Mouse (Mus musculus): ENCODE measurements at regions not wholly inside any gene's neighbourhood (a gene's known extent, or its start where the extent isn't known, plus 50 kb on each side); places are given as distances from the start of the nearest gene placed in this dataset.
A peak's percentile ranks its signal among the peaks of the same experiment; 100 is the strongest.

DNA sequence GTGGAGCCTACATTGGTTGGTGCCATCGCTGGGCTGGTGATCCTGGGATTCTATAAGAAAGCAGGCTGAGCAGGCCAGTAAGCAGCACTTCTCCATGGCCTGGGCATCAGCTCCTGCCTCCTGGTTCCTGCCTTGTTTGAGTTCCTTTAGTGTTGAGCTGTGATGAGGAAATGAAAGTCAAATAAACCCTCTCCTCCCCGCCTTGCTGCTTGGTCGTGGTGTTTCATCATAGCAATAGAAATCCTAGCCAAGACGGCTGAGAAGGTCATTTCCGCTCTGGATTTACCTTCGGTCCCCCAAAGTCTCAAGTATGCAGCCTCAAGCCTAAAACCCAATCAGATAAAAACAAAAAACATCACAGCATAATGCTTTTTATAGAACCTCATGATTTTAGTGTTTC lies 240.6 kb upstream of the 1700056E22Rik start:
- no peak overlapping the region for H3K9ac ChIP-seq (ENCODE audit: low read depth, poor library complexity, severe bottlenecking)
- no peaks in the 10 kb centered on the region for H3K9me3 ChIP-seq (replicated peaks; ENCODE audit: control insufficient read depth, insufficient read depth, low read length, poor library complexity, severe bottlenecking)
- H3K27ac ChIP-seq (ENCODE audit: insufficient read depth, low read length): no peak overlapping the region
- no peak overlapping the region for H3K4me3 ChIP-seq (ENCODE audit: low read depth, low read length)
- H3K27me3 ChIP-seq (ENCODE audit: control insufficient read depth, insufficient read depth, low read length, poor library complexity, severe bottlenecking): peaks cover 2% of the 10 kb centered on the region; the same call in 1 of the 2 replicates
- H3K4me1 ChIP-seq (ENCODE audit: control insufficient read depth, insufficient read depth, low read length): no peaks in the 10 kb centered on the region
- no peak for TF ChIP-seq POLR2A (IDR thresholded peaks at IDR 0.05; ENCODE audit: insufficient read depth, low read length)
- TF ChIP-seq CTCF (IDR thresholded peaks at IDR 0.05; ENCODE audit: low read depth, low read length): no peak
- no peak for TF ChIP-seq EP300 (IDR thresholded peaks at IDR 0.05; ENCODE audit: insufficient read depth, low read depth, low read length)
- no peaks in the 10 kb centered on the region for H3K36me3 ChIP-seq (ENCODE audit: control insufficient read depth, insufficient read depth, low read length, poor library complexity, severe bottlenecking)

- TF ChIP-seq EP300 (IDR thresholded peaks at IDR 0.05; ENCODE audit: insufficient read depth, low read depth, low read length) (no peak), POLR2A (IDR thresholded peaks at IDR 0.05; ENCODE audit: insufficient read depth, low read length) (no peak), CTCF (IDR thresholded peaks at IDR 0.05; ENCODE audit: low read depth, low read length) (no peak)
- Histone ChIP-seq H3K4me1 (ENCODE audit: control insufficient read depth, insufficient read depth, low read length) (no peaks in the 10 kb centered on the region), H3K27ac (ENCODE audit: insufficient read depth, low read length) (no peak overlapping the region), H3K27me3 (ENCODE audit: control insufficient read depth, insufficient read depth, low read length, poor library complexity, severe bottlenecking) (peaks cover 2% of the 10 kb centered on the region; the same call in 1 of the 2 replicates), H3K4me3 (ENCODE audit: low read depth, low read length) (no peak overlapping the region), H3K36me3 (ENCODE audit: control insufficient read depth, insufficient read depth, low read length, poor library complexity, severe bottlenecking) (no peaks in the 10 kb centered on the region), H3K9me3 (replicated peaks; ENCODE audit: control insufficient read depth, insufficient read depth, low read length, poor library complexity, severe bottlenecking) (no peaks in the 10 kb centered on the region), H3K9ac (ENCODE audit: low read depth, poor library complexity, severe bottlenecking) (no peak overlapping the region)
Measured at GRCm38 (mm10) chr1:184273722-184274121, 239.6 kb upstream of the 1700056E22Rik start.

GRCm38 (mm10) chr1:184271254-184271653 lies 237.2 kb upstream of the 1700056E22Rik start:
- H3K9ac ChIP-seq (ENCODE audit: low read depth, poor library complexity, severe bottlenecking): no peak overlapping the region

DNA sequence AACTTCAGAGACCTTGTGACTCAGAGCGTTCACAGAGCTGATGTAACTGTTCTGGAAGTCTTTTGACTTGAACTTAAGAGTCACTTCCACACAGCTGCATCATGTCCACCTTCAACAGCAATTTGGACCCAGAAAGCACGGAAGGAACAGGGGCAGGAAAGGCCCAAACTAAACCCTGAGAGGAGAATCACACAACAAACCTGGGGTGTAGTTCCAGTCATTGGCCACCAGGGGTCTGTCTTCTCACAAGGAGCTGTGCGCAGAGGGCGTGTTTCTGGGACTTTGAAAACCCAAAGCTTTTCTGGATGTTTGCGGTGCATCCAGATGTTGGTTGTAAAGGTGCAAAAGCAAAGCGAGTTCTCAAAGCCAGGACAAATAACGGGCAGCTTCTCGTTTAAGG lies 231.9 kb upstream of the 1700056E22Rik start:
- no peak overlapping the region for H3K27ac ChIP-seq (ENCODE audit: insufficient read depth, low read length)
- H3K9ac ChIP-seq (ENCODE audit: low read depth, poor library complexity, severe bottlenecking): no peak overlapping the region
- H3K27me3 ChIP-seq (ENCODE audit: control insufficient read depth, insufficient read depth, low read length, poor library complexity, severe bottlenecking): no peaks in the 10 kb centered on the region; the same call in 1 of the 2 replicates
- peak; percentile 77 for TF ChIP-seq CTCF (IDR thresholded peaks at IDR 0.05; ENCODE audit: low read depth, low read length)
- TF ChIP-seq POLR2A (IDR thresholded peaks at IDR 0.05; ENCODE audit: insufficient read depth, low read length): no peak
- no peaks in the 10 kb centered on the region for H3K36me3 ChIP-seq (ENCODE audit: control insufficient read depth, insufficient read depth, low read length, poor library complexity, severe bottlenecking)
- H3K9me3 ChIP-seq (replicated peaks; ENCODE audit: control insufficient read depth, insufficient read depth, low read length, poor library complexity, severe bottlenecking): no peaks in the 10 kb centered on the region
- no peak overlapping the region for H3K4me3 ChIP-seq (ENCODE audit: low read depth, low read length)
- no peaks in the 10 kb centered on the region for H3K4me1 ChIP-seq (ENCODE audit: control insufficient read depth, insufficient read depth, low read length)

More at GRCm38 (mm10) chr1:184271254-184271653, 237.2 kb upstream of the 1700056E22Rik start:
- Histone ChIP-seq H3K4me3 (ENCODE audit: low read depth, low read length) (no peak overlapping the region), H3K27me3 (ENCODE audit: control insufficient read depth, insufficient read depth, low read length, poor library complexity, severe bottlenecking) (peaks cover 2% of the 10 kb centered on the region), H3K4me1 (ENCODE audit: control insufficient read depth, insufficient read depth, low read length) (no peaks in the 10 kb centered on the region), H3K36me3 (ENCODE audit: control insufficient read depth, insufficient read depth, low read length, poor library complexity, severe bottlenecking) (no peaks in the 10 kb centered on the region), H3K27ac (ENCODE audit: insufficient read depth, low read length) (no peak overlapping the region), H3K9me3 (replicated peaks; ENCODE audit: control insufficient read depth, insufficient read depth, low read length, poor library complexity, severe bottlenecking) (no peaks in the 10 kb centered on the region)
- no peak for TF ChIP-seq EP300 (IDR thresholded peaks at IDR 0.05; ENCODE audit: insufficient read depth, low read depth, low read length)

GRCm38 (mm10) chr1:184262975-184263374 lies 228.9 kb upstream of the 1700056E22Rik start:
- no peak overlapping the region for H3K9ac ChIP-seq (ENCODE audit: low read depth, poor library complexity, severe bottlenecking)
- no peaks in the 10 kb centered on the region for H3K9me3 ChIP-seq (replicated peaks; ENCODE audit: control insufficient read depth, insufficient read depth, low read length, poor library complexity, severe bottlenecking)
- peak; percentile 56 for TF ChIP-seq CTCF (IDR thresholded peaks at IDR 0.05; ENCODE audit: low read depth, low read length)
- TF ChIP-seq EP300 (IDR thresholded peaks at IDR 0.05; ENCODE audit: insufficient read depth, low read depth, low read length): no peak
- TF ChIP-seq POLR2A (IDR thresholded peaks at IDR 0.05; ENCODE audit: insufficient read depth, low read length): no peak
- no peak overlapping the region for H3K4me3 ChIP-seq (ENCODE audit: low read depth, low read length)
- no peaks in the 10 kb centered on the region for H3K27me3 ChIP-seq (ENCODE audit: control insufficient read depth, insufficient read depth, low read length, poor library complexity, severe bottlenecking)
- no peaks in the 10 kb centered on the region for H3K36me3 ChIP-seq (ENCODE audit: control insufficient read depth, insufficient read depth, low read length, poor library complexity, severe bottlenecking)
- no peaks in the 10 kb centered on the region for H3K4me1 ChIP-seq (ENCODE audit: control insufficient read depth, insufficient read depth, low read length)
- no peak overlapping the region for H3K27ac ChIP-seq (ENCODE audit: insufficient read depth, low read length)

- no peaks in the 10 kb centered on the region for H3K4me1 ChIP-seq (ENCODE audit: control insufficient read depth, insufficient read depth, low read length)
Measured at GRCm38 (mm10) chr1:184261385-184261727, 227.3 kb upstream of the 1700056E22Rik start.

More at GRCm38 (mm10) chr1:184261385-184261727, 227.3 kb upstream of the 1700056E22Rik start:
- Histone ChIP-seq H3K9me3 (replicated peaks; ENCODE audit: control insufficient read depth, insufficient read depth, low read length, poor library complexity, severe bottlenecking) (no peaks in the 10 kb centered on the region), H3K27ac (ENCODE audit: insufficient read depth, low read length) (no peak overlapping the region), H3K4me3 (ENCODE audit: low read depth, low read length) (no peak overlapping the region), H3K36me3 (ENCODE audit: control insufficient read depth, insufficient read depth, low read length, poor library complexity, severe bottlenecking) (no peaks in the 10 kb centered on the region), H3K9ac (ENCODE audit: low read depth, poor library complexity, severe bottlenecking) (no peak overlapping the region), H3K27me3 (ENCODE audit: control insufficient read depth, insufficient read depth, low read length, poor library complexity, severe bottlenecking) (no peaks in the 10 kb centered on the region)
- TF ChIP-seq CTCF (IDR thresholded peaks at IDR 0.05; ENCODE audit: low read depth, low read length) (no peak), POLR2A (IDR thresholded peaks at IDR 0.05; ENCODE audit: insufficient read depth, low read length) (no peak), EP300 (IDR thresholded peaks at IDR 0.05; ENCODE audit: insufficient read depth, low read depth, low read length) (no peak)

All from ES-Bruce4 (cell line).